Mouse (Mus musculus): Measurements from ENCODE around the gene Chrnb1. TPM values are rescaled to one million over a fixed set of nuclear protein-coding genes. Genes with fewer than 3 reads are reported as not detected.
A peak's percentile ranks its signal among the peaks of the same experiment; 100 is the strongest.

The Chrnb1 gene
- total and polyA plus RNA-seq, 3 experiments: 0.31 to 1.6 TPM; not detected in 1

DNA sequence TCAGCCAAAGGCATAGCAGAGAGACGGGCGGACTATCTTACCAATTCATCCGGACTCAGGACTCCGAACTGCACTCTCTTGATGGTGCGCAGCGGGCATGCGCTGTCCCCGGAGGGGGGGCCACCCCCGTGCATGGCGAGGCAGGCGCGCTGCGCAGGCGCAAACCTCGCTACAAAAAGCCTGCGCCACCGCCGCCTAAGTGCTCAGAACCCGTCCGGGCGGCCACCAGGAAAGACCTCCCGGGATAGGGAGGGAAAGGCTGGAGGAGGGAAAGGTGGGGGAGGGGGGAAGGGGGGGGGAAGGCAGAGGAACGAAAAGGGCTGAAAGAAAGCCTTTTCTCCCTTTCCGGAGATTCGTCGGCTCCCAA is 37.7 kb downstream of the Chrnb1 start (continued):
- TF ChIP-seq USF2 (IDR thresholded peaks at IDR 0.05; ENCODE audit: borderline replicate concordance in 1 of 2, insufficient read depth in 1 of 2, low read depth in 1 of 2, low read length in 2 of 2): no peak
- no peak; the same call in 1 of the 2 replicates for TF ChIP-seq ETS1 (IDR thresholded peaks at IDR 0.05; ENCODE audit: low read depth, low read length)
- no peak; the same call in 1 of the 2 replicates for TF ChIP-seq POLR2AphosphoS5 (IDR thresholded peaks at IDR 0.05; ENCODE audit: borderline replicate concordance, low read depth, low read length)
- TF ChIP-seq NRF1 (IDR thresholded peaks at IDR 0.05; ENCODE audit: insufficient read depth, low read depth, low read length, poor library complexity, severe bottlenecking): peak; percentile 92
- TF ChIP-seq MYB (IDR thresholded peaks at IDR 0.05; ENCODE audit: low read depth, low read length): no peak
- peak; percentile 72; the same call in 1 of the 2 replicates for TF ChIP-seq MXI1 (IDR thresholded peaks at IDR 0.05; ENCODE audit: low read depth, low read length)
- peak; percentile 21; the same call in 1 of the 2 replicates for TF ChIP-seq CHD2 (IDR thresholded peaks at IDR 0.05; ENCODE audit: low read length)
- TF ChIP-seq KAT2A (conservative IDR thresholded peaks at IDR 0.05; ENCODE audit: low read depth, low read length): peak; percentile 58
- TF ChIP-seq NELFE (IDR thresholded peaks at IDR 0.05; ENCODE audit: low read depth, low read length): no peak
- TF ChIP-seq ZMIZ1 (IDR thresholded peaks at IDR 0.05; ENCODE audit: low read depth, low read length): no peak
- TF ChIP-seq JUND (IDR thresholded peaks at IDR 0.05; ENCODE audit: low read depth, low read length): no peak
- TF ChIP-seq CHD1 (IDR thresholded peaks at IDR 0.05; ENCODE audit: low read depth, low read length): no peak
- no peak for TF ChIP-seq GATA1 (IDR thresholded peaks at IDR 0.05; ENCODE audit: low read depth, low read length)
- TF ChIP-seq UBTF (IDR thresholded peaks at IDR 0.05; ENCODE audit: borderline replicate concordance, insufficient read depth, low read depth, low read length): 0 out of 2 replicates have a peak, but pooled peaks have one; percentile 2

- Histone ChIP-seq H3K27me3 (ENCODE audit: control insufficient read depth in 1 of 2, insufficient read depth in 2 of 2, low read length in 2 of 2) (no peaks in the 10 kb centered on the region), H3K4me1 (ENCODE audit: control insufficient read depth in 1 of 2, insufficient read depth in 2 of 2, low read length in 2 of 2) (peaks cover 15 to 29% of the 10 kb centered on the region in 2 experiments), H3K4me3 (ENCODE audit: control insufficient read depth in 1 of 2, insufficient read depth in 1 of 2, low read depth in 2 of 2, low read length in 2 of 2) (peak overlapping the region; percentile 85 to 92), H3K9me3 (replicated peaks; ENCODE audit: insufficient read depth, low read length) (no peaks in the 10 kb centered on the region), H3K79me2 (ENCODE audit: control insufficient read depth, insufficient read depth, low read length, poor library complexity) (peaks cover 47% of the 10 kb centered on the region), H3K9ac (ENCODE audit: control insufficient read depth, low read depth, low read length, poor library complexity, severe bottlenecking) (peak overlapping the region; percentile 88), H3K27ac (ENCODE audit: control insufficient read depth, low read depth, low read length) (peak overlapping the region; percentile 91), H3K36me3 (ENCODE audit: control insufficient read depth in 1 of 2, insufficient read depth in 2 of 2, low read length in 2 of 2) (peaks cover 0 to 37% of the 10 kb centered on the region in 2 experiments; a peak in 2 of 4 replicates)
- DNase-seq (ENCODE audit: low read depth, low spot score): no peak
- TF ChIP-seq MAX (IDR thresholded peaks at IDR 0.05; ENCODE audit: low read length) (no peak), CTCF (IDR thresholded peaks at IDR 0.05 in 2 of 3, conservative IDR thresholded peaks at IDR 0.05 in 1 of 3; ENCODE audit: control insufficient read depth in 1 of 3, insufficient read depth in 1 of 3, low read depth in 2 of 3, low read length in 3 of 3, poor library complexity in 1 of 3, severe bottlenecking in 1 of 3) (no peak), GABPA (IDR thresholded peaks at IDR 0.05; ENCODE audit: low read depth, low read length) (no peak), E2F4 (IDR thresholded peaks at IDR 0.05; ENCODE audit: borderline replicate concordance, low read depth, low read length) (0 out of 2 replicates have a peak, but pooled peaks have one; percentile 10), USF1 (IDR thresholded peaks at IDR 0.05; ENCODE audit: low read depth, low read length) (no peak), USF2 (IDR thresholded peaks at IDR 0.05; ENCODE audit: borderline replicate concordance in 1 of 2, insufficient read depth in 1 of 2, low read depth in 1 of 2, low read length in 2 of 2) (no peak), ZMIZ1 (IDR thresholded peaks at IDR 0.05; ENCODE audit: low read depth, low read length) (no peak), HCFC1 (IDR thresholded peaks at IDR 0.05; ENCODE audit: low read depth, low read length) (no peak), MAFK (IDR thresholded peaks at IDR 0.05; ENCODE audit: borderline replicate concordance, low read depth, low read length) (no peak), NELFE (IDR thresholded peaks at IDR 0.05; ENCODE audit: low read depth, low read length) (no peak), POLR2AphosphoS2 (IDR thresholded peaks at IDR 0.05; ENCODE audit: low read length) (no peak), MYB (IDR thresholded peaks at IDR 0.05; ENCODE audit: low read depth, low read length) (no peak), SIN3A (IDR thresholded peaks at IDR 0.05; ENCODE audit: low read length) (peak; percentile 86; the same call in 1 of the 2 replicates), ETS1 (IDR thresholded peaks at IDR 0.05; ENCODE audit: low read depth, low read length) (0 out of 2 replicates have a peak, but pooled peaks have one; percentile 11), UBTF (IDR thresholded peaks at IDR 0.05; ENCODE audit: borderline replicate concordance, insufficient read depth, low read depth, low read length) (no peak), SMC3 (IDR thresholded peaks at IDR 0.05; ENCODE audit: low read depth, low read length) (no peak), ZKSCAN1 (IDR thresholded peaks at IDR 0.05; ENCODE audit: low read depth, low read length) (no peak), ZNF384 (IDR thresholded peaks at IDR 0.05; ENCODE audit: low read depth, low read length) (no peak), CHD2 (IDR thresholded peaks at IDR 0.05; ENCODE audit: low read length) (no peak), ZC3H11A (IDR thresholded peaks at IDR 0.05; ENCODE audit: low read depth, low read length) (no peak), MAZ (IDR thresholded peaks at IDR 0.05; ENCODE audit: low read depth, low read length) (no peak), NRF1 (IDR thresholded peaks at IDR 0.05; ENCODE audit: insufficient read depth, low read depth, low read length, poor library complexity, severe bottlenecking) (no peak), CHD1 (IDR thresholded peaks at IDR 0.05; ENCODE audit: low read depth, low read length) (peak; percentile 87), MEF2A (IDR thresholded peaks at IDR 0.05; ENCODE audit: extremely low read depth, insufficient replicate concordance, low read depth, low read length, poor library complexity, severe bottlenecking) (no peak), POLR2AphosphoS5 (IDR thresholded peaks at IDR 0.05; ENCODE audit: borderline replicate concordance, low read depth, low read length) (no peak), POLR2A (IDR thresholded peaks at IDR 0.05; ENCODE audit: control insufficient read depth in 1 of 2, insufficient read depth in 1 of 2, low read depth in 1 of 2, low read length in 2 of 2, poor library complexity in 1 of 2) (no peak)
These were observed 38.2 kb downstream of the Chrnb1 start for GRCm38 (mm10) chr11:69757303-69758089.
